Mouse (Mus musculus) megakaryocyte, embryonic 14.5 days (primary cell): ENCODE data around the gene Cdiptos. TPM values are rescaled to one million over a fixed set of nuclear protein-coding genes. Genes with fewer than 3 reads are reported as not detected.
A peak's percentile ranks its signal among the peaks of the same experiment; 100 is the strongest.

Experiments used
- H3K27me3 ChIP-seq: replicated peaks from 2 replicates; pipeline ENCODE3; 2012; ENCODE audit warnings: inconsistent platforms
- H3K36me3 ChIP-seq: replicated peaks from 2 replicates; pipeline ENCODE3; 2012; ENCODE audit warnings: low read length, inconsistent platforms, mixed read lengths
- H3K4me1 ChIP-seq: 2 replicates; pipeline ENCODE4 v1.6.1; 2012; ENCODE audit warnings: inconsistent platforms
- H3K4me3 ChIP-seq: replicated peaks from 2 replicates; pipeline ENCODE3; 2012; ENCODE audit warnings: moderate library complexity, mild to moderate bottlenecking, inconsistent platforms
- H3K9me3 ChIP-seq: 2 replicates; pipeline ENCODE4 v1.6.1; 2012; ENCODE audit warnings: inconsistent platforms
- FLI1 ChIP-seq: IDR thresholded peaks from 2 replicates; pipeline ENCODE4 v1.6.1; 2012; ENCODE audit warnings: low read length, inconsistent platforms, mixed read lengths
- GATA1 ChIP-seq: IDR thresholded peaks from 3 replicates; pipeline ENCODE4 v1.6.1; 2012; ENCODE audit warnings: mixed read lengths, low read length, inconsistent platforms, borderline replicate concordance
- polyA plus RNA-seq: library from polyadenylated mRNA; stranded (reverse); fragments of >175 nt; gene quantifications from 2 replicates; pipeline ENCODE4 v1.2.3, GENCODE M21; 2012; ENCODE audit warnings: low replicate concordance; ENCODE audit not compliant: insufficient read depth

Gene Cdiptos
- polyA plus RNA-seq, 1 experiment: 1.8 TPM

GRCm38 (mm10) chr7:126955125-126955524 is 20.8 kb downstream of the Cdiptos start:
- H3K4me1 ChIP-seq: peaks cover 19% of the 10 kb centered on the region
- no peak for TF ChIP-seq FLI1
- no peak for TF ChIP-seq GATA1
- no peak overlapping the region for H3K4me3 ChIP-seq
- peaks cover 65% of the 10 kb centered on the region for H3K27me3 ChIP-seq
- no peaks in the 10 kb centered on the region for H3K9me3 ChIP-seq
- H3K36me3 ChIP-seq: no peaks in the 10 kb centered on the region

- H3K36me3 ChIP-seq: peaks cover 2% of the 10 kb centered on the region
- H3K4me1 ChIP-seq: peaks cover 30% of the 10 kb centered on the region
- no peak overlapping the region for H3K4me3 ChIP-seq
- H3K9me3 ChIP-seq: no peaks in the 10 kb centered on the region
- TF ChIP-seq GATA1 (no peak), FLI1 (no peak)
- peaks cover 76% of the 10 kb centered on the region for H3K27me3 ChIP-seq
Observed at GRCm38 (mm10) chr7:126952646-126953045, 23.3 kb downstream of the Cdiptos start.

GRCm38 (mm10) chr7:126951741-126952140 is 24.2 kb downstream of the Cdiptos start:
- Histone ChIP-seq H3K27me3 (peaks cover 70% of the 10 kb centered on the region), H3K9me3 (no peaks in the 10 kb centered on the region), H3K36me3 (peaks cover 11% of the 10 kb centered on the region), H3K4me1 (peaks cover 30% of the 10 kb centered on the region), H3K4me3 (no peak overlapping the region)
- TF ChIP-seq FLI1 (no peak), GATA1 (no peak)

DNA sequence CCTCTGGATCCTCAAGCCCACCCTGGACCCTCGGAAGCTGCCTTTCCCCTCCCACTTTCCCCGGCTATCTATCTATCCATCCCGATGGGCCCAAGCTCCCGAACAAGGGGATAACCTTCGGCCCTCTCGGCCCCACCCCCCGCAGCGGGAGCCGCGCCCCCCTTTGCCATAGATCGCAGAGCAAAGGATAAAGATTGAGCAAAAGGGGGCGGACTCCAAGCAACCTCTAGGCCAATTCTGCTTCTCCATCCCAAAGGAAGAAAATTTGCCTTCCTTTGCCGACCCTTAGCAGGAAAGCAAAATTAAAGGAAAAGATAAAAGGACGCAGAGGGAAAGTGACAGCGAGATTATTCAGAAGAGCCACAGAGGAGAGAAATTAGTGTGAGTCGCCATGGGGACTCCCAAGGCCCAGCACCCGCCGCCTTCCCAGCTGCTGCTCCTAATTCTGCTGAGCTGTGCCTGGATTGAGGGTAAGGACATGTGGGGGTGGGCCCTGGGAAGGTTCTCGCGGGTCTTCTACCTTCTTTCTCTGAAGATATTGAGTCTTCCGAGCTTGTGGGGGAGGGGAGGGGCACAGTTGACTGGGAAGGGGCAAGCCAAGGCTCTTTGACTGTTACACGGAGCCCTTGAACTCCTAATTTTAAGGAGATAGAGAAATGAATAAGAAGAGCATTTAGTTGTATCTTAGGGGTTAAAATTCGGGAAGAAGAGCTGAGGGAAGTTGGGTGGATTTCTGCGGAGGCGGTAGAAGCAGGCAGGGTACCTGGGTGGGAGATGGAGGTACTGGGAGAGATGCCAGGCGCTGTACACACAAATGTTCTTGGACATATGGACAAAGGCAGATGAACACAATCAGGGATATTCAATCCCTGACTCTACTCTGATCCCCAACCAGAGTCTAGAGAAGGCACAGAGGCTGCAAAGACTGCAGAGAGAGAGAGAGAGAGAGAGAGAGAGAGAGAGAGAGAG is 25.0 kb downstream of the Cdiptos start:
- H3K27me3 ChIP-seq: peaks cover 66% of the 10 kb centered on the region
- TF ChIP-seq GATA1 (no peak), FLI1 (no peak)
- peaks cover 19% of the 10 kb centered on the region for H3K36me3 ChIP-seq
- H3K9me3 ChIP-seq: no peaks in the 10 kb centered on the region
- H3K4me3 ChIP-seq: no peak overlapping the region
- peaks cover 30% of the 10 kb centered on the region for H3K4me1 ChIP-seq

DNA sequence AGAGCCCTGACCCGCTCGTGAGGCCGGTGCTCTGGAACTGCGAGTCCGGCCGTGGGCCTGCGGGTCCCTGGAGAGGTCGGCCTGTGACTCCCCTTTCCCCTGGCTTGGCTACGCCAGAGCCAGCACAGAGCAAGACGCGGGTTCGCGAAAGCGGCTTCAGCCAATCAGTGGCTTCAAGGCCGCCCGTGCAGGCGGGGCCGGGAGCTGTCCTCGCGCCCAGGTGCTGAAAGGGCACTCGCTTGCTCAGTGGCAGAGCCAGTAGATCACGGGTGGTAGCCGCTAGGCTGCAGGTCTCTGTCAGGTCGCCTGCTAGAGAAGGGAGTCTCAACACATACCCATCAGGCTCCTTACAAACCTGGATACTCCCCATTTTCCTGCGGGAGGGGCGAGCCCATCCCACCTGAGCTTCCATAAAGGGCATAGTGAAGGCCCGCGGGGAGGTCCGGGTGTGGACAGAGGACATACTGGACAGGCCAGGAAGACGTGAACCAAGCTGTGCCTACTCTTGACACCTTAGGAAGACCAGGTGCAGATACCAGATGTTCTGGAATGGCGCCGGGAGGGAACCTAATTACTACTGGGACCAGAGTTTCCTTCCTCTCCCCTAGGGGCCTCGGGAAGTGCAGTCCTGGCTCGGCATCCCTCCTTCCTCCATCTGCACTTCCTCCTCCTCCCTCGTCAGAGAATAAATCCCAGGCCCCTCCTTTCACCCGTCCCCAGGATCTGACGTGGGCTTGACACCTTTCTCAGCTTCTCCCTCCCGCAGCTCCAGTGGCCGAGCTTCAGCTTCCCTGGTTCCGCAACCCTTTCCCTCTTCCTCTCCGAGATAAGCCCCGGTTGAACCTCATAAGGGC is 25.9 kb downstream of the Cdiptos start, which contains the start of gene Sez6l2:
Gene Sez6l2, plus strand, starts transcription at position 771 of the 854 bp plus-strand sequence.
- Histone ChIP-seq H3K4me1 (peaks cover 30% of the 10 kb centered on the region), H3K27me3 (peaks cover 60% of the 10 kb centered on the region), H3K36me3 (peaks cover 25% of the 10 kb centered on the region), H3K4me3 (peak within 1 kb of the TSS; percentile 89), H3K9me3 (no peaks in the 10 kb centered on the region)
- TF ChIP-seq GATA1 (no peak), FLI1 (no peak)

- Histone ChIP-seq H3K36me3 (peaks cover 31% of the 10 kb centered on the region), H3K4me1 (peaks cover 30% of the 10 kb centered on the region), H3K9me3 (no peaks in the 10 kb centered on the region), H3K27me3 (peaks cover 56% of the 10 kb centered on the region), H3K4me3 (peak within 1 kb of the TSS; percentile 89)
- TF ChIP-seq FLI1 (no peak), GATA1 (no peak)
Observed at GRCm38 (mm10) chr7:126949403-126949792, 26.5 kb downstream of the Cdiptos start, which contains the start of gene Asphd1. Gene Asphd1, minus strand, starts transcription at chr7:126949582.

DNA sequence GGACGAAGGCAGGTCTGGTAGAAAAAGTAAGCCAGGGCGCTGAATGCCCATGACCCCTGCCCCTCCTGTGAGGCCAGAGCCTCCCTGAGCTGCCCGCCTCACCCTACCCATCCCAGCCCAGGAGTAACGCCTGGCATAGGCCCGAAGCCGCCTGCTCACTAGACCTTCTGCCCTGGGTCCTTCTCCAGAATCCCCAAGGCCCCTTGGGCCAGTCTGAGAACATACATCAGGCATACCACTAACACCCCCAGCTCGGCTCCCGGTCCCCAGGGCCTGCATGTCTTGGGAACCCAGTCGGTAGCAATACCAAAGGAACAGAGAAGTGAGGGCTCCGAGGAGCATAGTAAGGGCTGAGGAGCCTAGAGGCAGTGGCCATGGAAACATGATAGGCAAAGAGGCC is 27.3 kb downstream of the Cdiptos start:
- H3K9me3 ChIP-seq: no peaks in the 10 kb centered on the region
- H3K27me3 ChIP-seq: peaks cover 49% of the 10 kb centered on the region
- peaks cover 30% of the 10 kb centered on the region for H3K4me1 ChIP-seq
- H3K4me3 ChIP-seq: no peak overlapping the region
- TF ChIP-seq GATA1 (no peak), FLI1 (no peak)
- peaks cover 39% of the 10 kb centered on the region for H3K36me3 ChIP-seq

DNA sequence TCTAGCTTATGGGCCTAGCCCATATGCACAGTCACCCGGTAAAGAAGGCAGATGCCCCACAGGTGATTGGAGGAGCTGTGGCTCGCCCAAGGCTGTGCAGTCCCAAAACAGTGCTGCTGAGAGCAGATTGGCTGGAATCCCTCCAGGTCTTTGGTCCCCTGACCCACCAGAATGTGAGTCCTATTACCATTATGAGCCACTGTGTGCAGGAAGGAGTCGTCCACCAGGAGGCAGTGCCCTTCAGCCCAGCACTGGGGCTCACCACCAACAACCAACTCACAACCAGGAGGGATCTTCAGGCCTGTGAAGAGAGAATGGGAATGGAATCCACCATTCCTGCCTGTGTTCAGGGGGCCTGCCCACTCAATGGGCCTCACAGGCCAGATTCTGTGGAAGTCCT is 29.4 kb downstream of the Cdiptos start:
- peaks cover 60% of the 10 kb centered on the region for H3K36me3 ChIP-seq
- H3K9me3 ChIP-seq: no peaks in the 10 kb centered on the region
- H3K27me3 ChIP-seq: peaks cover 30% of the 10 kb centered on the region
- TF ChIP-seq GATA1 (no peak), FLI1 (no peak)
- H3K4me3 ChIP-seq: no peak overlapping the region
- peaks cover 30% of the 10 kb centered on the region for H3K4me1 ChIP-seq

- peaks cover 23% of the 10 kb centered on the region for H3K4me1 ChIP-seq
Observed at GRCm38 (mm10) chr7:126941801-126942200, 34.1 kb downstream of the Cdiptos start.

More at GRCm38 (mm10) chr7:126941801-126942200, 34.1 kb downstream of the Cdiptos start:
- TF ChIP-seq GATA1 (no peak), FLI1 (no peak)
- Histone ChIP-seq H3K27me3 (no peaks in the 10 kb centered on the region), H3K4me3 (no peak overlapping the region), H3K9me3 (no peaks in the 10 kb centered on the region), H3K36me3 (peaks cover 90% of the 10 kb centered on the region)
